Mouse (Mus musculus): Measurements from ENCODE around the gene Dpep3. TPM values are rescaled to one million over a fixed set of nuclear protein-coding genes. Genes with fewer than 3 reads are reported as not detected.

Dpep3 gene
- polyA plus RNA-seq, 1 experiment from 2014 or later: not detected

GRCm38 (mm10) chr8:106007135-106007534 is 27.9 kb upstream of the Dpep3 start:
- peaks cover 6% of the 10 kb centered on the region; the same call in 1 of the 2 replicates for H3K4me1 ChIP-seq (ENCODE audit: control insufficient read depth, insufficient read depth, low read length)
- 81% methylated on average over 3 of the region's 3 CpGs for WGBS
- H3K4me2 ChIP-seq (ENCODE audit: low read depth): no peak overlapping the region
- no peaks in the 10 kb centered on the region for H3K27me3 ChIP-seq (ENCODE audit: control insufficient read depth, insufficient read depth, low read length)
- no peak for ATAC-seq (ENCODE audit: insufficient read depth, low FRiP score, low TSS enrichment)
- no peak overlapping the region for H3K27ac ChIP-seq (ENCODE audit: low read depth, low read length)
- DNase-seq (ENCODE audit: low spot score): no peak
- no peaks in the 10 kb centered on the region for H3K36me3 ChIP-seq (ENCODE audit: control insufficient read depth, insufficient read depth, low read length)
- H3K9me3 ChIP-seq (ENCODE audit: control insufficient read depth, low read length): no peaks in the 10 kb centered on the region
- no peak overlapping the region for H3K4me3 ChIP-seq (ENCODE audit: low read depth, low read length)
- no peak overlapping the region for H3K9ac ChIP-seq (ENCODE audit: low read length)

GRCm38 (mm10) chr8:106006413-106006812 is 27.2 kb upstream of the Dpep3 start:
- ATAC-seq (ENCODE audit: insufficient read depth, low FRiP score, low TSS enrichment) (no peak), DNase-seq (ENCODE audit: low spot score) (no peak)
- H3K36me3 ChIP-seq (ENCODE audit: control insufficient read depth, insufficient read depth, low read length): no peaks in the 10 kb centered on the region
- no peak overlapping the region for H3K4me3 ChIP-seq (ENCODE audit: low read depth, low read length)
- no peak overlapping the region for H3K4me2 ChIP-seq (ENCODE audit: low read depth)
- H3K9ac ChIP-seq (ENCODE audit: low read length): no peak overlapping the region
- no peaks in the 10 kb centered on the region for H3K27me3 ChIP-seq (ENCODE audit: control insufficient read depth, insufficient read depth, low read length)
- H3K27ac ChIP-seq (ENCODE audit: low read depth, low read length): no peak overlapping the region
- H3K9me3 ChIP-seq (ENCODE audit: control insufficient read depth, low read length): no peaks in the 10 kb centered on the region
- H3K4me1 ChIP-seq (ENCODE audit: control insufficient read depth, insufficient read depth, low read length): peaks cover 6% of the 10 kb centered on the region; the same call in 1 of the 2 replicates
- 81% methylated on average over 4 of the region's 4 CpGs for WGBS

GRCm38 (mm10) chr8:106005875-106006274 is 26.6 kb upstream of the Dpep3 start, which contains the start of gene Dpep2nb:
Gene Dpep2nb (minus strand): TSS chr8:106005975.
- ATAC-seq (ENCODE audit: insufficient read depth, low FRiP score, low TSS enrichment) (no peak), DNase-seq (ENCODE audit: low spot score) (no peak)
- Histone ChIP-seq H3K36me3 (ENCODE audit: control insufficient read depth, insufficient read depth, low read length) (no peaks in the 10 kb centered on the region), H3K4me1 (ENCODE audit: control insufficient read depth, insufficient read depth, low read length) (peaks cover 6% of the 10 kb centered on the region; the same call in 1 of the 2 replicates), H3K4me3 (ENCODE audit: low read depth, low read length) (no peak within 1 kb of the TSS), H3K4me2 (ENCODE audit: low read depth) (no peak within 1 kb of the TSS), H3K9ac (ENCODE audit: low read length) (no peak within 1 kb of the TSS), H3K27ac (ENCODE audit: low read depth, low read length) (no peak within 1 kb of the TSS), H3K9me3 (ENCODE audit: control insufficient read depth, low read length) (no peaks in the 10 kb centered on the region), H3K27me3 (ENCODE audit: control insufficient read depth, insufficient read depth, low read length) (no peaks in the 10 kb centered on the region)
- WGBS: 84% methylated on average over 4 of the region's 4 CpGs

GRCm38 (mm10) chr8:106004538-106005207 is 25.4 kb upstream of the Dpep3 start:
- no peaks in the 10 kb centered on the region for H3K36me3 ChIP-seq (ENCODE audit: control insufficient read depth, insufficient read depth, low read length)

GRCm38 (mm10) chr8:106001908-106002307 is 22.7 kb upstream of the Dpep3 start:
- no peak for ATAC-seq (ENCODE audit: insufficient read depth, low FRiP score, low TSS enrichment)
- Histone ChIP-seq H3K4me2 (ENCODE audit: low read depth) (no peak overlapping the region), H3K4me1 (ENCODE audit: control insufficient read depth, insufficient read depth, low read length) (no peaks in the 10 kb centered on the region), H3K27me3 (ENCODE audit: control insufficient read depth, insufficient read depth, low read length) (no peaks in the 10 kb centered on the region), H3K9ac (ENCODE audit: low read length) (no peak overlapping the region), H3K36me3 (ENCODE audit: control insufficient read depth, insufficient read depth, low read length) (no peaks in the 10 kb centered on the region), H3K4me3 (ENCODE audit: low read depth, low read length) (no peak overlapping the region), H3K9me3 (ENCODE audit: control insufficient read depth, low read length) (no peaks in the 10 kb centered on the region), H3K27ac (ENCODE audit: low read depth, low read length) (no peak overlapping the region)
- no peak for DNase-seq (ENCODE audit: low spot score)
- 79% methylated on average over 4 of the region's 4 CpGs for WGBS

More at GRCm38 (mm10) chr8:106004538-106005207, 25.4 kb upstream of the Dpep3 start:
- Histone ChIP-seq H3K27me3 (ENCODE audit: control insufficient read depth, insufficient read depth, low read length) (no peaks in the 10 kb centered on the region), H3K9me3 (ENCODE audit: control insufficient read depth, low read length) (no peaks in the 10 kb centered on the region), H3K4me3 (ENCODE audit: low read depth, low read length) (no peak overlapping the region), H3K4me1 (ENCODE audit: control insufficient read depth, insufficient read depth, low read length) (no peaks in the 10 kb centered on the region), H3K4me2 (ENCODE audit: low read depth) (no peak overlapping the region), H3K9ac (ENCODE audit: low read length) (no peak overlapping the region), H3K27ac (ENCODE audit: low read depth, low read length) (no peak overlapping the region)
- ATAC-seq (ENCODE audit: insufficient read depth, low FRiP score, low TSS enrichment): no peak
- 83% methylated on average over 8 of the region's 8 CpGs for WGBS
- DNase-seq (ENCODE audit: low spot score): no peak

- Histone ChIP-seq H3K9ac (ENCODE audit: low read length) (no peak overlapping the region), H3K27me3 (ENCODE audit: control insufficient read depth, insufficient read depth, low read length) (no peaks in the 10 kb centered on the region), H3K27ac (ENCODE audit: low read depth, low read length) (no peak overlapping the region), H3K36me3 (ENCODE audit: control insufficient read depth, insufficient read depth, low read length) (no peaks in the 10 kb centered on the region), H3K9me3 (ENCODE audit: control insufficient read depth, low read length) (no peaks in the 10 kb centered on the region), H3K4me1 (ENCODE audit: control insufficient read depth, insufficient read depth, low read length) (no peaks in the 10 kb centered on the region), H3K4me2 (ENCODE audit: low read depth) (no peak overlapping the region), H3K4me3 (ENCODE audit: low read depth, low read length) (no peak overlapping the region)
- DNase-seq (ENCODE audit: low spot score): no peak
- 85% methylated on average over 2 of the region's 2 CpGs for WGBS
- no peak for ATAC-seq (ENCODE audit: insufficient read depth, low FRiP score, low TSS enrichment)
Observed at GRCm38 (mm10) chr8:105998971-105999370, 19.7 kb upstream of the Dpep3 start.

GRCm38 (mm10) chr8:105996359-105996758 is 17.1 kb upstream of the Dpep3 start:
- WGBS: 78% methylated on average over 7 of the region's 7 CpGs
- Histone ChIP-seq H3K27ac (ENCODE audit: low read depth, low read length) (no peak overlapping the region), H3K4me2 (ENCODE audit: low read depth) (no peak overlapping the region), H3K9ac (ENCODE audit: low read length) (no peak overlapping the region), H3K4me3 (ENCODE audit: low read depth, low read length) (no peak overlapping the region), H3K27me3 (ENCODE audit: control insufficient read depth, insufficient read depth, low read length) (no peaks in the 10 kb centered on the region), H3K36me3 (ENCODE audit: control insufficient read depth, insufficient read depth, low read length) (no peaks in the 10 kb centered on the region), H3K9me3 (ENCODE audit: control insufficient read depth, low read length) (no peaks in the 10 kb centered on the region), H3K4me1 (ENCODE audit: control insufficient read depth, insufficient read depth, low read length) (no peaks in the 10 kb centered on the region)
- DNase-seq (ENCODE audit: low spot score): no peak
- no peak for ATAC-seq (ENCODE audit: insufficient read depth, low FRiP score, low TSS enrichment)

GRCm38 (mm10) chr8:105993226-105993625 is 14.0 kb upstream of the Dpep3 start:
- Histone ChIP-seq H3K4me1 (ENCODE audit: control insufficient read depth, insufficient read depth, low read length) (no peaks in the 10 kb centered on the region), H3K27me3 (ENCODE audit: control insufficient read depth, insufficient read depth, low read length) (no peaks in the 10 kb centered on the region), H3K9me3 (ENCODE audit: control insufficient read depth, low read length) (no peaks in the 10 kb centered on the region), H3K27ac (ENCODE audit: low read depth, low read length) (no peak overlapping the region), H3K4me3 (ENCODE audit: low read depth, low read length) (no peak overlapping the region), H3K36me3 (ENCODE audit: control insufficient read depth, insufficient read depth, low read length) (no peaks in the 10 kb centered on the region), H3K4me2 (ENCODE audit: low read depth) (no peak overlapping the region), H3K9ac (ENCODE audit: low read length) (no peak overlapping the region)
- no peak for DNase-seq (ENCODE audit: low spot score)
- WGBS: 75% methylated on average over 4 of the region's 4 CpGs
- ATAC-seq (ENCODE audit: insufficient read depth, low FRiP score, low TSS enrichment): no peak

GRCm38 (mm10) chr8:105992499-105992898 is 13.3 kb upstream of the Dpep3 start:
- H3K9ac ChIP-seq (ENCODE audit: low read length): no peak overlapping the region
- H3K4me3 ChIP-seq (ENCODE audit: low read depth, low read length): no peak overlapping the region
- H3K27me3 ChIP-seq (ENCODE audit: control insufficient read depth, insufficient read depth, low read length): no peaks in the 10 kb centered on the region
- WGBS: 72% methylated on average over 5 of the region's 5 CpGs
- H3K4me2 ChIP-seq (ENCODE audit: low read depth): no peak overlapping the region
- no peaks in the 10 kb centered on the region for H3K9me3 ChIP-seq (ENCODE audit: control insufficient read depth, low read length)
- H3K27ac ChIP-seq (ENCODE audit: low read depth, low read length): no peak overlapping the region
- H3K36me3 ChIP-seq (ENCODE audit: control insufficient read depth, insufficient read depth, low read length): no peaks in the 10 kb centered on the region
- no peak for DNase-seq (ENCODE audit: low spot score)
- ATAC-seq (ENCODE audit: insufficient read depth, low FRiP score, low TSS enrichment): no peak
- H3K4me1 ChIP-seq (ENCODE audit: control insufficient read depth, insufficient read depth, low read length): no peaks in the 10 kb centered on the region

Data from neural tube, embryonic 11.5 days (tissue).